Mouse (Mus musculus) urinary bladder, postnatal 0 days (tissue): ENCODE measurements around the gene Garnl3. TPM values are rescaled to one million over a fixed set of nuclear protein-coding genes. Genes with fewer than 3 reads are reported as not detected.

ENCODE experiments used
- polyA plus RNA-seq: library from polyadenylated mRNA; unstranded; fragments of >200 nt; fragmentation: Nextera tagmentation; extraction: Ambion mirVana; gene quantifications from 2 replicates; pipeline ENCODE4 v1.2.1, GENCODE M21; 2015

The Garnl3 gene
- polyA plus RNA-seq: 3.7 and 5.1 TPM in 2 replicates

DNA sequence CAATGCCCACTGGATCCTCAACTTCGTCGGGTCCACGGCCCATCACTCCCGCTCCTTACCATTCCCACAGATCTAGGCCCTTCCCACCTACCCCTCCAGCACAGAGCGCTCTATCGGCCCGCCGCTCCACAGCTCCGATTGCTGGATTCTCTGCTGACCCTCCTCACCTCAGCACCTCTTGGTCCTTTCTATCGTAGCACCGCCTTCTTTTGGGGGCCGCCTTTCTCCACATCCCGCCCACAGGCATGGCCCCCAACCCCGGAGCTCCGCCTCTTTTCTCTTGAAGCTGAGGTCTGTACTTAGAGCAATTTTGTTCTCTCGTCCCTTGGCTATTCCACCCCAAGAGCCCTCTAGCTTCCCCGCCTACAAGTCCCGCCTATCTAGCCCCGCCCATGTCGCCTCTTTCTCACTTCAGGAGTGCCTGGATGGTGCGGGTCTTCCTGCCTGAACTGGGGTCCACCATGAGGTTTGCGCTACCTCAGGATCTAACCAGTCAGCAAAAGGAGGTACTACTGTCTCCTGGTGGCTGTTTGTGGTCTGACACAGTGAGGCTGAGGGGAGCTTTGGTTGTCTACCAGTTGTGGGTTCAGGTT is at the start of gene Garnl3:
TSS of gene Garnl3 (minus strand) at position 155 of the 593 bp plus-strand sequence.

DNA sequence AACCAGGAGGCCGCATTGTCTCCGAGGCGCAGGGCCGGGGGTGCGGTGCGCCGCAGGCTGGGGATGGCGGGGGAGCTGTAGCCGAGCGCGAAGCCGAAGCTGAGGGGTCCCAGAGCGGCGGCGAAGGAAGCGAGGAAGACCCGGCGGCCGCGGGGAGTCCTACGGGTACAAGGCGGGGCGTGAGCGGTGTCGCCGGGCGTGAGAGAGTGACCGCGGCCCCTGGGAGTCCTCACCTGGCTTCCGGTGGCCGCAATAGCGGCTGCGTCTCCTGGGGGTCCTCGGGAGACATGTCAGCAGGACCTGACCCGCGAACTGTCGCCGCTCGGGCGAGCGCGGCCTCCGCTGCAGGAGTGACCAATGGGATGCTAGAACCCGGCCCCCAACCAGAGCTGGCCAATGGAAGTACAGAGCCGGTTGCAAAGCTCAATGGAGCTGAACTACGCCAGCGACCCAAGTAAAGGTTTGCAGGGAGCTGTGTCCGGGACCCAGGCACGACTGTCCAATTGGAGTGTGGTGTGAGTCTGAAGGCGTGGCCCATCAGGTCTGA is 149.7 kb downstream of the Garnl3 start, which contains the start of gene Slc2a8:
TSS of gene Slc2a8 (minus strand) at position 359 of the 547 bp plus-strand sequence.

DNA sequence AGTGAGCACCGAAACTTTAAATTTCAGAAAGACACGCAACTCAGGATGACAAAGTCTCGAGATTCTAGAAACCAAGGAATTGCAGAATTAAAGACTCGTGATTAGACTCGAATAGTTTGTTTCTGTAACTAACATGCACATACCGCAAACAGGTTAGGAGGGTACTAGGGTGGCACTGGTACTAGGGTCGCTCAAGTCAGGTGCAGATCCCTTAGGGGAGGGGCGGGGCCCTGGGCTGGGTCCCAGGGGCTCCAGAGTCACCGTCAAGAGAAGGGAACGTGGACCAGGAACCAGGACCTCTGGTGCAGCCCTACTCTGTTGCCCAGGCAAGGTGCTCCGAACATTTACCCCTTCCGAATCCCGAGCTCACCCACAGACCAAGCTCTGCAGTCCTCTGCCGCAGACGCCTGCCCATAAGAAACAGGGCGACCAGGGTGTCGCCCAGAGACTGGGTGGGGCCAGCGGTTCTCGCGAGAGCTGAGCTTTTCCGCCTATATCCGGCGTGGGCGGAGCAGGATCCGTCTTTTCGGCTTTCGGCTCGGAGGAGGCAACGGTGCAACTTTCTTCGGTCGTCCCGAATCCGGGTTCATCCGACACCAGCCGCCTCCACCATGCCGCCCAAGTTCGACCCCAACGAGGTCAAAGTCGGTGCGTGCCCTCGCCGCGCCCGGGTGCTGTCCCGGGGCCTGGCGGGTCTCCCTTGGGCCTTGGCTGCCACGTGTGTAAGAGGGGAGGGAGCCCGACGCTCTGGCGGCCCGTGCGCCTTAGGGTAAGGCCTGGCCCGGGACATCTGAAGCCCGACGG is 170.1 kb downstream of the Garnl3 start, which contains the start of the genes Rpl12 and Lrsam1:
TSS of gene Rpl12 (plus strand) at position 368 of the 804 bp plus-strand sequence.
TSS of gene Lrsam1 (minus strand) at position 423 of the 804 bp plus-strand sequence.

Other genes starting within 250 kb of the Garnl3 start
- gene Rpl12, start 170.1 kb downstream of the Garnl3 start, polyA plus RNA-seq: 120 and 126 TPM in 2 replicates
- gene Lrsam1, start 170.0 kb downstream of the Garnl3 start, polyA plus RNA-seq: 5.2 and 6.7 TPM in 2 replicates
- gene Slc2a8, start 149.6 kb downstream of the Garnl3 start, polyA plus RNA-seq: 12.2 and 13.6 TPM in 2 replicates
- 39.0 and 46.0 TPM in 2 replicates for gene Angptl2, start 84.4 kb upstream of the Garnl3 start, polyA plus RNA-seq
- 3.0 and 3.2 TPM in 2 replicates for gene Ralgps1, start 239.8 kb upstream of the Garnl3 start, polyA plus RNA-seq